8 mouse cellular contexts compared by ENCODE assay signal in the genomic region with DNA sequence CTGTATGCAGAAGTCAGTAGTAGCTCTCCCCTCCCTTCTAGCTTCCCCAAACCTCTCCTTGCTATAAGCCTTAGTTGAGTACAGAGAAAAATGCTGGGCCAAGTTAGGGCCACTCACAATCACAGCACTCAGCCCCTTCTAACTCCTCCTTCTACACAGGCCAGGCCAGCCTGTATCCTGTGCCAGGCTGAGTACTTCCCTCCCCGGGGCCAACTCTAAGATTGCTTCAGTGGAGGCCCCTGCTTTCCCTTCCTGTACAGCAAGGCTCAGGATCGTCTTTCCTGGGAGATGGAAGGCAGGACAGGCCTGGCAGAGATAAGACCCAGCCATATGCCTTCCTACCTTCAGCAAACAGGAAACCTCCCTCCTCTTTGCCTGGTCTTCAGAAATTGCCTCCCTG. TPM values are rescaled to one million over a fixed set of nuclear protein-coding genes. Genes with fewer than 3 reads are reported as not detected.
A peak's percentile ranks its signal among the peaks of the same experiment; 100 is the strongest.
DNase-seq lines count a peak whose midpoint lies in the region; ATAC-seq and TF ChIP-seq lines count a peak whose summit lies in the region.

No protein-coding gene starts in this region.

- no peak for DNase-seq in kidney, postnatal 0 days (ENCODE audit: low spot score)
- DNase-seq in kidney, postnatal 14 days: no peak
- DNase-seq in limb, embryonic 11.5 days (ENCODE audit: low spot score): no peak
- DNase-seq in cerebellum, adult 9-10 months: no peak
- DNase-seq in testis, postnatal 14 days (ENCODE audit: low spot score): no peak
- no peak for DNase-seq in spleen, postnatal 4 days (ENCODE audit: low spot score in 2 of 2)

- TF ChIP-seq CTCF in kidney, postnatal 0 days (IDR thresholded peaks at IDR 0.05; ENCODE audit: low read depth): no peak

- H3K9ac ChIP-seq in kidney, postnatal 0 days (ENCODE audit: low read depth, low read length): 0 out of 2 replicates have a peak overlapping the region, but pooled peaks have one; percentile 4
- no peak overlapping the region for H3K9ac ChIP-seq in limb, embryonic 11.5 days (ENCODE audit: low read length)

- no peaks in the 10 kb centered on the region for H3K27me3 ChIP-seq in kidney, postnatal 0 days (ENCODE audit: insufficient read depth, low read length)
- H3K27me3 ChIP-seq in limb, embryonic 11.5 days (ENCODE audit: control insufficient read depth, insufficient read depth, low read length): no peaks in the 10 kb centered on the region

- H3K4me2 ChIP-seq in kidney, postnatal 0 days (ENCODE audit: low read length): no peak overlapping the region
- no peak overlapping the region for H3K4me2 ChIP-seq in limb, embryonic 11.5 days (ENCODE audit: low read depth, severe bottlenecking)

- H3K9me3 ChIP-seq in kidney, postnatal 0 days (replicated peaks; ENCODE audit: low read length): no peaks in the 10 kb centered on the region
- H3K9me3 ChIP-seq in limb, embryonic 11.5 days (ENCODE audit: control insufficient read depth, low read length): no peaks in the 10 kb centered on the region

- 3% methylated on average over 2 of the region's 2 CpGs for WGBS in kidney, postnatal 0 days
- WGBS in limb, embryonic 11.5 days: 23% methylated on average over 2 of the region's 2 CpGs

- H3K27ac ChIP-seq in kidney, postnatal 0 days: peak overlapping the region; percentile 71
- H3K27ac ChIP-seq in limb, embryonic 11.5 days (replicated peaks; ENCODE audit: low read depth, low read length): peak overlapping the region; percentile 14; the same call in 1 of the 2 replicates

- ATAC-seq in kidney, postnatal 0 days (replicated peaks; ENCODE audit: low FRiP score, low read depth): 0 out of 2 replicates have a peak, but pooled peaks have one; percentile 6
- ATAC-seq in granulocyte monocyte progenitor cell, adult 5-6 weeks (replicated peaks; ENCODE audit: poor library complexity, severe bottlenecking): peak; percentile 31; the same call in 1 of the 2 replicates
- ATAC-seq in limb, embryonic 11.5 days (ENCODE audit: insufficient number of reproducible peaks, low FRiP score, low TSS enrichment, low read depth): 0 out of 2 replicates have a peak, but pooled peaks have one; percentile 10
- peak; percentile 25 for ATAC-seq in monocyte, adult 5-6 weeks (replicated peaks; ENCODE audit: insufficient number of reproducible peaks, low FRiP score, low TSS enrichment, poor library complexity, severe bottlenecking)

- peaks cover 19% of the 10 kb centered on the region; the same call in 1 of the 2 replicates for H3K4me1 ChIP-seq in kidney, postnatal 0 days (replicated peaks; ENCODE audit: insufficient read depth, low read length)
- peaks cover 8% of the 10 kb centered on the region for H3K4me1 ChIP-seq in limb, embryonic 11.5 days (ENCODE audit: control insufficient read depth, insufficient read depth, low read length)

- H3K4me3 ChIP-seq in kidney, postnatal 0 days (replicated peaks; ENCODE audit: low read depth, low read length): no peak overlapping the region
- no peak overlapping the region for H3K4me3 ChIP-seq in limb, embryonic 11.5 days (ENCODE audit: low read depth, low read length)

- peaks cover 20% of the 10 kb centered on the region for H3K36me3 ChIP-seq in kidney, postnatal 0 days (ENCODE audit: insufficient read depth, low read length)
- peaks cover 6% of the 10 kb centered on the region; the same call in 1 of the 2 replicates for H3K36me3 ChIP-seq in limb, embryonic 11.5 days (ENCODE audit: control insufficient read depth, insufficient read depth, low read length)

RNA-seq across cellular contexts. Expression of a gene that starts 14.9 kb away (rescaled TPM):
- 42.4 and 44.8 TPM in 2 replicates for polyA plus RNA-seq in kidney, postnatal 0 days (2015; fragmentation: Nextera tagmentation; extraction: Ambion mirVana)
- not detected in 2 replicates for total RNA-seq in granulocyte monocyte progenitor cell, adult 5-6 weeks (2014; fragmentation: Nextera tagmentation)
- not detected in 2 replicates for total RNA-seq in granulocyte monocyte progenitor cell, adult 5-6 weeks (2017)
- 64.2 and 71.0 TPM in 2 replicates for polyA plus RNA-seq in limb, embryonic 11.5 days (2014; fragmentation: Nextera tagmentation; extraction: Ambion mirVana)
- not detected in 3 replicates for total RNA-seq in monocyte, adult 5-6 weeks (2017)

RNA-seq across cellular contexts. Expression of a gene that starts 32.4 kb away (rescaled TPM):
- 112 and 122 TPM in 2 replicates for polyA plus RNA-seq in kidney, postnatal 0 days (2015; fragmentation: Nextera tagmentation; extraction: Ambion mirVana)
- total RNA-seq in granulocyte monocyte progenitor cell, adult 5-6 weeks (2014; fragmentation: Nextera tagmentation): 112 and 132 TPM in 2 replicates
- 47.1 and 47.3 TPM in 2 replicates for total RNA-seq in granulocyte monocyte progenitor cell, adult 5-6 weeks (2017)
- 71.7 and 81.5 TPM in 2 replicates for polyA plus RNA-seq in limb, embryonic 11.5 days (2014; fragmentation: Nextera tagmentation; extraction: Ambion mirVana)
- total RNA-seq in monocyte, adult 5-6 weeks (2017): 62.8 to 77.2 TPM (median 68.8 TPM) in 3 replicates

RNA-seq across cellular contexts. Expression of a gene that starts 36.7 kb away (rescaled TPM):
- 28.0 and 30.5 TPM in 2 replicates for polyA plus RNA-seq in kidney, postnatal 0 days (2015; fragmentation: Nextera tagmentation; extraction: Ambion mirVana)
- 1.8 and 10.4 TPM in 2 replicates for total RNA-seq in granulocyte monocyte progenitor cell, adult 5-6 weeks (2014; fragmentation: Nextera tagmentation)
- total RNA-seq in granulocyte monocyte progenitor cell, adult 5-6 weeks (2017): 3.6 and 4.6 TPM in 2 replicates
- polyA plus RNA-seq in limb, embryonic 11.5 days (2014; fragmentation: Nextera tagmentation; extraction: Ambion mirVana): 19.6 and 24.0 TPM in 2 replicates
- 0.43 to 0.49 TPM (median 0.48 TPM) in 3 replicates for total RNA-seq in monocyte, adult 5-6 weeks (2017)
